Mouse (Mus musculus): ENCODE data around the gene Pde3a. TPM values are rescaled to one million over a fixed set of nuclear protein-coding genes. Genes with fewer than 3 reads are reported as not detected.

Pde3a gene
- 10 to 100 TPM; 63.1 to 76.8 (median 70.8) TPM for total RNA-seq (2022)

- no peak for DNase-seq (ENCODE audit: low spot score)
Measured at GRCm38 (mm10) chr6:141248691-141249584, at the start of gene Pde3a. Gene Pde3a, plus strand, starts transcription at chr6:141249269.

- no peak for DNase-seq (ENCODE audit: low spot score)
Measured at GRCm38 (mm10) chr6:141200173-141200615, 48.9 kb upstream of the Pde3a start.

GRCm38 (mm10) chr6:141207531-141207930 is 41.5 kb upstream of the Pde3a start:
- DNase-seq (ENCODE audit: low spot score) = no peak

- DNase-seq (ENCODE audit: low spot score) = no peak
Measured at GRCm38 (mm10) chr6:141208283-141208872, 40.7 kb upstream of the Pde3a start.

GRCm38 (mm10) chr6:141210021-141210420 is 39.0 kb upstream of the Pde3a start:
- no peak for DNase-seq (ENCODE audit: low spot score)

- no peak for DNase-seq (ENCODE audit: low spot score)
Measured at GRCm38 (mm10) chr6:141221081-141221480, 28.0 kb upstream of the Pde3a start.

GRCm38 (mm10) chr6:141226851-141227657 is 22.0 kb upstream of the Pde3a start:
- no peak for DNase-seq (ENCODE audit: low spot score)

GRCm38 (mm10) chr6:141227658-141228005 is 21.4 kb upstream of the Pde3a start:
- no peak for DNase-seq (ENCODE audit: low spot score)

GRCm38 (mm10) chr6:141232756-141233382 is 16.2 kb upstream of the Pde3a start:
- DNase-seq (ENCODE audit: low spot score) = no peak

GRCm38 (mm10) chr6:141241809-141242208 is 7.3 kb upstream of the Pde3a start:
- DNase-seq (ENCODE audit: low spot score) = no peak

GRCm38 (mm10) chr6:141245089-141245488 is 4.0 kb upstream of the Pde3a start:
- DNase-seq (ENCODE audit: low spot score) = no peak

- DNase-seq (ENCODE audit: low spot score) = no peak
Measured at GRCm38 (mm10) chr6:141246391-141246790, 2.7 kb upstream of the Pde3a start.

- no peak for DNase-seq (ENCODE audit: low spot score)
Measured at GRCm38 (mm10) chr6:141248081-141248480, 988 bp upstream of the Pde3a start.

- DNase-seq (ENCODE audit: low spot score) = peak; percentile 74
Measured at GRCm38 (mm10) chr6:141249585-141250295, 671 bp downstream of the Pde3a start.

- DNase-seq (ENCODE audit: low spot score) = no peak
Measured at GRCm38 (mm10) chr6:141250296-141250629, 1.2 kb downstream of the Pde3a start.

- no peak for DNase-seq (ENCODE audit: low spot score)
Measured at GRCm38 (mm10) chr6:141250984-141251383, 1.9 kb downstream of the Pde3a start.

- DNase-seq (ENCODE audit: low spot score) = no peak
Measured at GRCm38 (mm10) chr6:141252520-141252919, 3.5 kb downstream of the Pde3a start.

GRCm38 (mm10) chr6:141254956-141255355 is 5.9 kb downstream of the Pde3a start:
- DNase-seq (ENCODE audit: low spot score) = no peak

GRCm38 (mm10) chr6:141256896-141257295 is 7.8 kb downstream of the Pde3a start:
- no peak for DNase-seq (ENCODE audit: low spot score)

- no peak for DNase-seq (ENCODE audit: low spot score)
Measured at GRCm38 (mm10) chr6:141257434-141258202, 8.5 kb downstream of the Pde3a start.

Measured in heart, adult 8-10 months (tissue).